Mouse (Mus musculus): ENCODE data around the gene Dusp5. TPM values are rescaled to one million over a fixed set of nuclear protein-coding genes. Genes with fewer than 3 reads are reported as not detected.
"Not testable (repeated sequence)": the region's sequence is repeated elsewhere in the genome, so short reads cannot be mapped to it uniquely, and the experiment has no call there.

Gene Dusp5
- polyA plus RNA-seq, 1 experiment from 2014 or later, result 6.3 TPM

DNA sequence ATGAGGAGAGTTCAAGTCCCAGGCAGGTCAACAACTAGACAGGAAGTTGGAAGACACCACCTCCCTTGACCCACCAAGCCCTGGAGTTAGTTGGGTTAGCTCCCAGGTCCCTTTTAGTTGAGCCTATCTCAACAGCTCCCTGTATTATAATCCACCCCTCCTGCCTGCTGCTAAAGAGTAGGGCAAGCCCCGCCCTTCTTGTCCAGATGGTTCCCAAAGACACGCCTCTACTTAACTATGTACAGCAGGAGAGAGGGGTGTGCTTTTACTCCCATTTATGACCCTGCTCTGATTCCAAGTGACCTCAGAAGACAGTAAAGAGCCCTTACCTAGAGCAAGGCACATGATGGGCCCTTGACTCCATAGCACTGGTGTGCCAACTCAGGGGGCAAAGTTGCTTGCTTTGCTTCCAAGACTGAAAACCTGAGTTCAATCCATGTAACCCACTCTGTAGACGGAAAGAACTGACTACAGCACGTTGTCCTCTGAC lies 29.4 kb upstream of the Dusp5 start:
- Histone ChIP-seq H3K4me3 (no peak overlapping the region), H3K9me3 (replicated peaks) (no peaks in the 10 kb centered on the region), H3K36me3 (no peaks in the 10 kb centered on the region), H3K4me1 (peaks cover 14% of the 10 kb centered on the region), H3K27me3 (ENCODE audit: low read depth, poor library complexity, severe bottlenecking) (no peaks in the 10 kb centered on the region), H3K27ac (replicated peaks) (no peak overlapping the region)
- no peak for DNase-seq (ENCODE audit: low spot score)
- 90% methylated on average over 4 of the region's 4 CpGs for WGBS

DNA sequence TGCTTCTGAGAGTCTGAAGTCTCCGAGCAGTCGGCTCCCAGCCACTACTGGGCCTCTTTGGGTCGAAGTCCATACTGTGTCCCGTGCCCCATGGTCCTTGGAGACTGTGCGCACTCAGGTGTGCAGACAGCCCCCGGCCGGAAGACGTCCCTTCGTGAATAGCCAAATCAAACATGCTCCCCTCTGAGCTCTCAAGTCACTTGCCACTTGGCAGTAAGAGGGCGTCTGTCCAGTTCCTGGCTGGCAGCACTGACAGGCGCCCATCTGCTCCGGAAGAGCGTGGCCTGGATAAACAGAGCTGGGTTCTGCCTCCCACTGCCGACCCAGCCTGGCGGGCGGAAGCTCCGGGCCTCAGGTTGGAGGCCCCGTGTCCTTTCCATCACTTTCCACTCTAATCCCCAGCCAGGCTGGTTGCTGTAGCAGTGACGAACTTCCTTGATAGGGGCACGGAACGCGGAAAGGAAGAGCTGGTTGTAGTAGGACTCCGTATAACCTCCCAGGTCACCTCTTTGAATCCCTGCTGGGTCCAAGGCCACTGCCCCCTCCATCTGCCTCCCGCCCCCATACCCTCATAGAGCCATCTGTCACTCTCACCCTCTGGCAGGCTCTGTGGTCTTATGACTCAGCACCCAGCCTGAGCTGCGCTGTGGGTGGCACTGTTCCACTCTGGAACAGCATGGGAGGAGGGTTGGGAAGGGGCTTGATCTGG lies 28.5 kb upstream of the Dusp5 start:
- no peak for DNase-seq (ENCODE audit: low spot score)
- H3K9me3 ChIP-seq (replicated peaks), result no peaks in the 10 kb centered on the region
- H3K4me3 ChIP-seq, result no peak overlapping the region
- H3K4me1 ChIP-seq, result peaks cover 14% of the 10 kb centered on the region
- H3K27me3 ChIP-seq (ENCODE audit: low read depth, poor library complexity, severe bottlenecking), result no peaks in the 10 kb centered on the region
- WGBS, result 79% methylated on average over 25 of the region's 25 CpGs
- no peaks in the 10 kb centered on the region for H3K36me3 ChIP-seq
- H3K27ac ChIP-seq (replicated peaks), result 0 out of 2 replicates have a peak overlapping the region, but pooled peaks have one; percentile 33

DNA sequence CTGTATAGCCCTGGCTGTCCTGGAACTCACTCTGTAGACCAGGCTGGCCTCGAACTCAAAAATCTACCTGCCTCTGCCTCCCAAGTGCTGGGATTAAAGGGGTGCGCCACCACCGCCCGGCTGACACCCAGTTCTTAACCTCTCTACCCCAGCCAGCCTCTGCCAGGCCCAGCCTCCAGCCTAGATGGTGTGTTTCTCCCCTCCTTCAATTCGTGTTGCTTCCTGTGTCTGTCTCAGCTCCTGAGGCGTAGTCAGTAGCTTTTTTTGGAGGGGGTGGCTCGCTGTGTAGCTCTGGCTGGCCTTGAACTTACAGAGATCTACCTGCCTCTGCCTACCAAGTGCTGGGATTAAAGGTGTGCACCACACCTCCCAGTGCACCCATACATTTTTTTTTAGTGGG lies 27.7 kb upstream of the Dusp5 start:
- Histone ChIP-seq H3K4me1 (peaks cover 14% of the 10 kb centered on the region), H3K27ac (replicated peaks) (0 out of 2 replicates have a peak overlapping the region, but pooled peaks have one; percentile 6)
- DNase-seq (ENCODE audit: low spot score); H3K36me3 ChIP-seq; H3K4me3 ChIP-seq; H3K27me3 ChIP-seq (ENCODE audit: low read depth, poor library complexity, severe bottlenecking); H3K9me3 ChIP-seq (replicated peaks): not testable (repeated sequence)
- WGBS, result 90% methylated on average over 7 of the region's 7 CpGs

DNA sequence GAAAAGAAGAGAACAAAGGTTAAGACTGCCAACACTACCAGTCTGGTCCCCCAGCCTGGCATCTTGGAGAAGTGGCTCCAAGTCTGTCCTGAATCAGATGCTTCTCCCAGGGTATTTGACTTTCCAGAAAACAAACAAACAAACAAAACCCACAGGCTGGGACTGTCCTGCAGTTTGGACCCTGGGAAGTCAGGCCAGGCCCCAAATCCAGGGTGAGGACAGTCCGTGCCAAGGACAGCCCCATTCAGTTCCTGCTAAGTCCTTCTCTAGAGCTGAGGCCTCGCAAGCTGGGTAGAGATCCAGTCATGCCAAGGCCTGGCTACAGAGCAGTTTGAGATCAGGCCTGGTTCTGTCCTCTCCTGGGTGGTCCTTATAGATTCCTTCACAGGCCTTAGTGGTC lies 27.1 kb upstream of the Dusp5 start:
- Histone ChIP-seq H3K27ac (replicated peaks) (0 out of 2 replicates have a peak overlapping the region, but pooled peaks have one; percentile 6), H3K27me3 (ENCODE audit: low read depth, poor library complexity, severe bottlenecking) (no peaks in the 10 kb centered on the region), H3K9me3 (replicated peaks) (no peaks in the 10 kb centered on the region), H3K4me1 (peaks cover 14% of the 10 kb centered on the region), H3K4me3 (no peak overlapping the region), H3K36me3 (no peaks in the 10 kb centered on the region)
- WGBS, result 89% methylated on average over 2 of the region's 2 CpGs
- no peak for DNase-seq (ENCODE audit: low spot score)

DNA sequence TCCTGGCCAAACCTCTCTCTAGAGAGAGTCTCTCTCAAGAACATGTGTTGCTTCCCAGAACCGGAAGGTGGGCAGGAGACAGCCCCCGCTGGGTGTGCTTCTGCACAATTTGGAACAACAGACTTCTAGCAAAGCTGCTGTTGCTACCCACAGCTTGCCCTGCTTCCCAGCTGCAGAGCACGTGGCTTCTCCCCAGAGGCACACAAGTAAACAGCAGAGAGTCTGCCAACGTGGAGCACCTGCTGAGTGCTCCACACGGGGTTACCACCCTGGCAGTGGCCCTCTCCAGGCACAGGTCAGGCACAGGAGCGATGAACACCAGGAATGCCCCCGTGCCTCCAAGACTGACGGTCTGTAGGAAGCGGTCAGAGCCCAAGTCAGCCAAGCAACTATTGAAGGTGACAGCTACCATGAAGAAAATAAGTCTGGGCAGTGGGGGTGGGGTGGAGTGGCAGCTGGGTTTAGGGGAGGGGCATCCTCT lies 26.0 kb upstream of the Dusp5 start:
- Histone ChIP-seq H3K27me3 (ENCODE audit: low read depth, poor library complexity, severe bottlenecking) (no peaks in the 10 kb centered on the region), H3K36me3 (no peaks in the 10 kb centered on the region), H3K27ac (replicated peaks) (no peak overlapping the region; the same call in 1 of the 2 replicates), H3K4me1 (peaks cover 21% of the 10 kb centered on the region), H3K9me3 (replicated peaks) (no peaks in the 10 kb centered on the region), H3K4me3 (no peak overlapping the region)
- WGBS, result 57% methylated on average over 9 of the region's 9 CpGs
- DNase-seq (ENCODE audit: low spot score), result no peak

DNA sequence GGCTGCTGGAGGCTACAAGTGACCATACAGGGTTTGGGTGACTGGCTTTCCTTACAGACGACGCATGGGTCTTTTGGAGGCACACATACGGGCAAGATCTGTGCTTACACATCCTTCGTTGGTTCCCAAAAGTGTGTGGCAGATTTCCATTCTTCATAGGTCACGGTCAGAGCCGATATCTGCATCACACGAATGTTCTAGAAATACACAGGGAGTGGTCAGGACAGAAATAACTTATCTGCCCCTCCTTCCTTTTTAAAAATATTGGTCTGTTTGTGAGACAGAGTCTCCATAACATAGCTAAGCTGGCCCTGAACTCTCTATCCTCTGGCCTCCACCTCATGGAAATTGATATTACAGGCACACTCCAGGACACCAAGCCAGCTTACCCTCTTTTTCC lies 24.7 kb upstream of the Dusp5 start:
- H3K4me1 ChIP-seq, result peaks cover 19% of the 10 kb centered on the region
- no peaks in the 10 kb centered on the region for H3K36me3 ChIP-seq
- DNase-seq (ENCODE audit: low spot score), result no peak
- H3K27me3 ChIP-seq (ENCODE audit: low read depth, poor library complexity, severe bottlenecking), result no peaks in the 10 kb centered on the region
- 94% methylated on average over 7 of the region's 7 CpGs for WGBS
- H3K27ac ChIP-seq (replicated peaks), result no peak overlapping the region
- H3K9me3 ChIP-seq (replicated peaks), result no peaks in the 10 kb centered on the region
- no peak overlapping the region for H3K4me3 ChIP-seq

DNA sequence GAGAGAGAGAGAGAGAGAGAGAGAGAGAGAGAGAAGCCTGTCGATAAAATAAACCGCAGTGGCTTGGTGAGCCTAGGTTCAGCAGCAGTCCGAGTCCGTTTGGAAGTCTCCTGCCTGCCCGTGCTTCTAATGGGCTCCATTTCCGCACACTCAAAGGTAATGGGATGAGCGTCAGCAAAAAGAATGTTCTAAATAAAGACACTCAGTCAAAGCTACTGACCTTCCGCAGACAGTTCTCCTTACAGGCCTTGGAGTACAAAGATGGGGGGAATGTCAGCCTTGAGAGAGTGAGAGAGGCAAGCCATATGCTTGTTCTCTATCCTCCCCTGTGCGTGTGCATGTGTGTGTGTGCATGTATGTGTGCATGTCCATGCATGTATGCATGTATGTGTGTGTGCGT lies 23.2 kb upstream of the Dusp5 start:
- Histone ChIP-seq H3K4me1 (peaks cover 16% of the 10 kb centered on the region), H3K27ac (replicated peaks) (no peak overlapping the region)
- no peak for DNase-seq (ENCODE audit: low spot score)

DNA sequence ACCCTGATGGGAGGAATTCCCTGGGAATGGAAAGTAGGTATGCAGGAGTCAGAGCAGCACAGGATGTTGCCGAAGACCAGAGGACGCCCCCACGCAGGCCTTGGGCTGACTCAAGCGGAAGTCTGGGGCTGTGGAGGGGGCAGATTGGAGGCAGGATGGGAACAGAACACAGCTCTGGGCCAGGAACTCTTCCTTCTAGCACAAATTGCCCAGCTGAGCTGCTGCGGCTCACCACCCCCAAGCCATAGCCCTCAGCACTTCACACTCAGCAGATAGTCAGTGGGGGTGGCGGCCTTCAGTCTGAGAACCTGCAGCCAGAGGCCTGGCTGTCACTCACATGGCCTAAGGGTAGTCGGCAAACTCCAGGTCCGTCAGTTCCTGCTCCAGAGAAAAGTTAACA lies 21.4 kb upstream of the Dusp5 start:
- WGBS, result 66% methylated on average over 8 of the region's 8 CpGs
- H3K36me3 ChIP-seq, result no peaks in the 10 kb centered on the region
- peaks cover 14% of the 10 kb centered on the region for H3K4me1 ChIP-seq
- H3K4me3 ChIP-seq, result no peak overlapping the region
- H3K27ac ChIP-seq (replicated peaks), result peak overlapping the region; percentile 34; the same call in 1 of the 2 replicates
- no peaks in the 10 kb centered on the region for H3K27me3 ChIP-seq (ENCODE audit: low read depth, poor library complexity, severe bottlenecking)
- DNase-seq (ENCODE audit: low spot score), result no peak
- no peaks in the 10 kb centered on the region for H3K9me3 ChIP-seq (replicated peaks)

More for the DNA sequence above, 23.2 kb upstream of the Dusp5 start:
- Histone ChIP-seq H3K27me3 (ENCODE audit: low read depth, poor library complexity, severe bottlenecking) (no peaks in the 10 kb centered on the region), H3K9me3 (replicated peaks) (no peaks in the 10 kb centered on the region), H3K4me3 (no peak overlapping the region), H3K36me3 (no peaks in the 10 kb centered on the region)
- WGBS, result 85% methylated on average over 10 of the region's 10 CpGs

DNA sequence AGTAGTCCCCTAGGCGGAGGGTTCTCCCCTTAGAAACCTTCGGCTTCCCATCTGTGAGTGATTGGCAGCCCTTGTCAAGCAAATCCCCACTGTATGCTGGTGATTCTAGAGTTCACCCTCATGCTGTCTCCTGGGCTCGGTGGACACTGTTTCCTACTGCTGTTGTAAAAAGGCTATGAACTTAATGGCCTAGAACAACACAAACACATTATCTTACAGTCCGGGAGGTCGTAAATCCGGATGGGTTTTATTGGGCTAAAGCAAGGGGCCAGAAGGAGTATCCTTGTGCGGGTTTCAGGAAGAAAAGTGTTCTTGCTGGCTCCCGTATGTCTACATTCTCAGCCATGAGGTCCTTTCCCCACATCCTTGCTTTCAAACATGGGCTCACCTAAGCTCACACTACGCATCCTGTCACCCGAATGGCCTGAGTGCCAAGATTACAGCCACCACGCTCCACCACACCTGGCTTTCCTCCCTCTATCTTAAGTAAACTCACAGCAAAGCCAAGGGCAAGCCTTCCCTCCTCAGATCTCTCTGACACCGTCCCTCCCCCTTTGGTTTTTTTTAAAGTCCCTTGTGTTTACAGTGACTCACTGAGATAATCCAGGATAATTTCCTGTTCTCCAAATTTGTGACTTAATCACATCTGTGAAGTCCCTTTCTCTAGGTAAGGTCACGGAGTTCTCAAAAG lies 17.5 kb upstream of the Dusp5 start:
- Histone ChIP-seq H3K27me3 (ENCODE audit: low read depth, poor library complexity, severe bottlenecking) (no peaks in the 10 kb centered on the region), H3K4me3 (no peak overlapping the region), H3K36me3 (no peaks in the 10 kb centered on the region), H3K27ac (replicated peaks) (no peak overlapping the region), H3K4me1 (peaks cover 15% of the 10 kb centered on the region), H3K9me3 (replicated peaks) (no peaks in the 10 kb centered on the region)
- WGBS, result 86% methylated on average over 13 of the region's 13 CpGs
- DNase-seq (ENCODE audit: low spot score), result no peak

DNA sequence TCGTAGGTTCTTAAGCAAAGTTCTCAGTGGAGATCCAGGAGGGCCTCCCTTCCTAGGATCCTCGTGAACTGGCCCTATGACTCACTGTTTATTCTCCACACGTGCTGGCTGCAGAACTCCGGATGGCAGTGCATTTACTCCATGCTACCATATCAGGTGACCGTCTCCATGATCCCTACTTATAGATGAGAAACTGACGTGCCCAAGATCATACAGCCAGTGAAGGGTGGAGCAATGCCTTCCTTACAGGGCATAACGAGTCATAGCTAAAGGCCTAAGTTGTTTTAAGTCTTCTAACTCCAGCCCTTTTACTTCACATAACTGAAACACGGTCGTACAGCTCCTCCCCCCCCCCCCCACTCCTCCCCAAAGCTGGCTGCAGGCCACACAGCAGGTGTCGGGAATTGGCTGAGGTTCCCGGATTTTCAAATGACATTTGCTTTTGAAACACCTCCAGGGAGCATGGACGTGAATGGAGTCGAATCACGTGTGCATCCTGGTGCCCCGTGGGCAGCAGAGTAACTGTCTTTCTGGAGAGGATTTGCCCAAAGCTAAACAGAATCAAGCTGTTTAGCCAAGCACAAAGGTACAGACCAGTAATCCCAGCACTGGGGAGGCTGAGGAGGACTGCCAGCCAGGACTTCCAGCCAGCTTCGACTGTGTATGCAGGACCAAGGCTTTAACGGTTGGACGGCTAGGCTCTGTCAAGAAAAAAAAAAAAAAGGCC lies 11.4 kb upstream of the Dusp5 start:
- 31% methylated on average over 18 of the region's 18 CpGs for WGBS
- Histone ChIP-seq H3K4me1 (peaks cover 32% of the 10 kb centered on the region), H3K4me3 (no peak overlapping the region), H3K27me3 (ENCODE audit: low read depth, poor library complexity, severe bottlenecking) (peaks cover 23% of the 10 kb centered on the region), H3K9me3 (replicated peaks) (no peaks in the 10 kb centered on the region), H3K36me3 (no peaks in the 10 kb centered on the region), H3K27ac (replicated peaks) (no peak overlapping the region)
- DNase-seq (ENCODE audit: low spot score), result no peak

DNA sequence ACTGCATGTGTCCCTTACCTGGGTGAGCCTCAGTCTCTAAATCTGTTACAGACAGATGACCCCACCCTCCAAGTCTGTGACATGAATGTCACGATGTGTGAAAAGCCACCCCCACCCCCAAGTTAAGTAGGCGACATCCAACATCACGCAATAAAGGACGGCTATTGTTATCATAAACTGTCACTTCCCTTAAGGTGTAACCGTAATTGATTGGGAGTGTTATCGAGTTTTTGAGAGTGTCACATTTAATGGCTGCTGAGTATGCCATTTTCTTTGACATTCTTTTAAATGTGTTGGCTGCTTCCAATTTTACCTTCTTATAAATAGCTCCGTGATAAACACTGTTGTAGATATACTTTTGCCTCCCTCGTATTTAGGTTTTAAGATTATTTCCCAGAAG lies 9.4 kb upstream of the Dusp5 start:
- Histone ChIP-seq H3K27me3 (ENCODE audit: low read depth, poor library complexity, severe bottlenecking) (peaks cover 23% of the 10 kb centered on the region), H3K27ac (replicated peaks) (no peak overlapping the region), H3K9me3 (replicated peaks) (no peaks in the 10 kb centered on the region), H3K36me3 (no peaks in the 10 kb centered on the region), H3K4me3 (no peak overlapping the region), H3K4me1 (peaks cover 26% of the 10 kb centered on the region)
- DNase-seq (ENCODE audit: low spot score), result no peak
- WGBS, result 94% methylated on average over 8 of the region's 8 CpGs

DNA sequence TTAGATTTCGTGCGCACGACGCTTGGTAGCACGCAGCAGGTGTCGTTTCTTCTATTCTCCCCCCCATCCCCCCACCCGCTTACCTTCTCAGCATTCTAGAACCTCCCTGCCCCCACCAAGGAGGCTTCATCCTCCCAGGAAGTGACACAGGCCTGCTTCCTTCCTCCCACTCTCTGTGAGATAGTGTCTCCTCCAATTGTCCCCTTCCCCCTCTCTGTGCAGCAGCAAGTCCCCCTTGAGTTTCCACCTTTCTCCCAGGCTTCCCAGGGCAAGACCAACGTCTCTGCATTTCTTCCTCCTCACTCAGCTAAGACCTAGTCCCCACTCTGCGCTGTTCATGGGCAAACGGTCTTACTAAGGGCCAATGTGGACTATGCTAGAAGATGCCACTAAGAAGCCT lies 8.9 kb upstream of the Dusp5 start:
- 88% methylated on average over 10 of the region's 10 CpGs for WGBS
- no peak overlapping the region for H3K4me3 ChIP-seq
- H3K27me3 ChIP-seq (ENCODE audit: low read depth, poor library complexity, severe bottlenecking), result peaks cover 23% of the 10 kb centered on the region
- H3K27ac ChIP-seq (replicated peaks), result no peak overlapping the region
- H3K9me3 ChIP-seq (replicated peaks), result no peaks in the 10 kb centered on the region
- DNase-seq (ENCODE audit: low spot score), result no peak
- H3K36me3 ChIP-seq, result no peaks in the 10 kb centered on the region
- H3K4me1 ChIP-seq, result peaks cover 26% of the 10 kb centered on the region

Measured in midbrain, embryonic 10.5 days (tissue).